Mouse (Mus musculus) lung, adult 2 months (tissue): Measurements from ENCODE around the gene Pclaf.

Experiments used
- CTCF ChIP-seq: fragments of 200-500 bp; IDR thresholded peaks from 2 replicates; pipeline ENCODE4 v1.5.1; 2011; ENCODE audit warnings: mild to moderate bottlenecking, low read length, control low read depth; ENCODE audit not compliant: insufficient read depth
- POLR2A ChIP-seq: fragments of 200-500 bp; IDR thresholded peaks from 2 replicates; pipeline ENCODE4 v1.6.1; 2011; ENCODE audit warnings: low read depth, mild to moderate bottlenecking, control low read depth, low read length, borderline replicate concordance; ENCODE audit errors: extremely low read depth

GRCm38 (mm10) chr9:65891126-65891525 is 1.1 kb downstream of the Pclaf start:
- no peak for TF ChIP-seq POLR2A
- TF ChIP-seq CTCF, result no peak
